Mouse (Mus musculus): ENCODE measurements around the gene 4932438H23Rik.
"Not testable (repeated sequence)": the region's sequence is repeated elsewhere in the genome, so short reads cannot be mapped to it uniquely, and the experiment has no call there.

The 4932438H23Rik gene

DNA sequence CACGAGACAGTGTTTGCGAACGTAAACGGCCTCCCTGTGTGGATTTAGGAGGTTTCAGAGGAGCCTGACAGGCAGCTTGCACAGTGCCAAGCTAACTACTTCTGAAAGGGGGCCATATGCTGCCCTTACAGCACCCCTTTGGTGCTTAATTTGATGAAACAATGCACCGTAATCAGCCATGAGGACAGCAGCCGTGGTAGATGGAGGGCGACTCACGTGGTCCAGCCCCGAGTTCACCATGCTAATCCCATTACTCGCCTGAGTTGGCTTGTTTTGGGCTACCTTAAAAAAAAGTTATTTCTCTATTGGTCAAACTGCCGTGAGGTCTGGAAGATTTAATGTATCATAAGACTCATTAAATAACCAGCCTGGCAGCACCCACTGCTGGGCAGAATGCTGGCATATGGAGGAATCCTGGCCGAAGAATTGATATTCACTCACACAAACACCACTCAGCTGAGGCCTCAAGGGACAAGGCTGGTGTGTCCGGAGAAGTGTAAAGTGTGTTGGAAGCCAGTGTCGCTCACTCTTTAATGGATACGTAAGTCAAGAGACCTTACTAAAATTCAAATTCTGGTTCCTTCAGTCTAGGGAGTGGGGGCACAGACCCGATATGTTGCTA lies 4.6 kb upstream of the 4932438H23Rik start:
- peak in 1 of 2 experiments; percentile 21 for DNase-seq (ENCODE audit: low spot score in 2 of 2)

DNA sequence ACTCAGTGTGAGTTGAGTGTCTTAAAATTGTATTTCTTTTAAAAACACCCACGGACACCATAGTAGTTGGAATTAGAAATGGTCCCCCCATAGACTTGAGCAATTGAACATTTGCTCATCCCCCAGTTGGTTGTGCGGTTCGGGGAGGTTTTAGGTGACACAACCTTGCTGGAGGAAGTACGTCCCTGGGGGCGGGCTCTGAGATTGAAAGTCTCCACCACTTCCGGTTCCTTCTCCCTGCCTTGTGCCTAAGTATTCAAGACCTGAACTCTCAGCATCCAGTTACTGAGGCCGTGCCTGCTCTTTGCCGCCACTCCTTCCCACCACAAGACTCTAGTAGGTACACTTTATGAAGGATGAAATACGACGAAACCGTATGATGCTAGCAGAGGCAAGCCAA lies 2.9 kb upstream of the 4932438H23Rik start:
- DNase-seq (ENCODE audit: low spot score in 2 of 2), result no peak

DNA sequence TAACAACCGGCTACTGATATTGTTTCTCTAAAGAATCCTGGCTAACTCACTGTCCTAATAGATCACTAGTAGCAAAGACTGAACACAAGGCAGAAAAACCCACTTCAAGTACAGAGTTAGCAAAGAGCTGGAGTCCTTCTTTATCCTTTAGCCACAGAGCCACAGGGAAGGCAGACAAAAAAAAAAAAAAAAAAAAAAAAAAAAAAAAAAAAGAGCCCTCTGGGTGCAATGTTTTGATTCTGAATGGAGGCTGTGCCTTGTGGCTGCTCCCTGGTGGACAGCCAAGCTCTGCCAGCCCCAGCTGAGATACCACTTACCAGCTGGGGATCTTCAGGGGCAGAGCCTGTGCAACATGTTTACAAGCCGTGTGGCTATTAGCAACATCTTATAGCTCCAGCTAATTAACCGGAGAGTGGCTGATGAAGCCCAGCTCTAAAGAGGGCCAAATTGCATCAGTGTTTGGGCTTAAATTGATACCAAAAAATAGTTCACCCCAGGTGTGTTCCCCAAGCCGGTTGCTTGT lies 2.1 kb upstream of the 4932438H23Rik start:
- no peak for DNase-seq (ENCODE audit: low spot score in 2 of 2)

DNA sequence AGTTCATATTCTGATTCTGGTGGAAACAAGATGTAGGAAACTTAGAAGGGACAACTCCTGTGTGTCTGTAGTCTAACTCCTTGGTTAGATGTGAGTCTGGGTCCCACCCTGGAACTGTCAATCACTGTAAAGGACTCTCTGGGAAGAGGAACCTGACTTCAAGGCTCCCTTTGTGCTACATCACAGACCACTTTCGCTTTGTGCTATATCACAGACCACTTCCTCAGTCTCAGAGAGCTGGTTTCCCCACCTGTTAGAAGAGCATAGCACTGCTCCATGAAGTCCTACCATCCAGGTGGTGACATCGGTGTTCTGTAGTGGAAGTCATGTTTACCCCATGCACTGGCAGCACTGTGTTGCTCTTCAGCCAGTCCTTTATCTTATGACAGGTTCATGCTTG lies 1.1 kb upstream of the 4932438H23Rik start:
- no peak for DNase-seq (ENCODE audit: low spot score in 2 of 2)

DNA sequence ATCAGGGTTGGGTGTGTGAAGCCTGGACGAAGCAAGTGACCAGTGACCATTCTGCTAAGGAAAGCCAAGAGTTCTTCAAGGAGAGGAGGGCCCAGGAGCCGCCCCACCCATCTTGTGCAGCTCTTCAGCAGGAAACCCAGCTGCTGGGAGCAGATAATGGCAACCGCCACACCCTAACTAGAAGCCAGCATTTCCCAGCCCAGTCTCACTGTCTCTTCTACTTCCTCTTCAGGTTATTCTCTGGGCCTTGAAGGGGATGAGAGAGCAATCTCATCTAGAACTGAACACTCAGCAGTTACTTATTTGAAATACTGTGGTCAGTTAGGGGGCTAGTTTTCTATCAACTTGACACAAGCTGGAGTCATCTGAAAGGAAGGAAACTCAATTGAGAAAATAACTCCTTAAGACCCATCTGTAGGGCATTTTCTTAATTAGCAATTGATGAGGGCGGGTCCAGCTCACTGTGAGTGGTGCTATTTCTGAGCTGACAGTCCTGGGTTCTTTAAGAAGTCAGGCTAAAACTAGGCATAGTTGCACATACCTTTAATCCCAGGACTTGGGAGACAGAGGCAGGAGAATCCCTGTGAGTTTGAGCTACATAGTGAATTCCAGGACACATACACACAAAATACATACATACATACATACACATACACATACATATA lies 8.1 kb downstream of the 4932438H23Rik start:
- DNase-seq (ENCODE audit: low spot score in 2 of 2), result no peak

DNA sequence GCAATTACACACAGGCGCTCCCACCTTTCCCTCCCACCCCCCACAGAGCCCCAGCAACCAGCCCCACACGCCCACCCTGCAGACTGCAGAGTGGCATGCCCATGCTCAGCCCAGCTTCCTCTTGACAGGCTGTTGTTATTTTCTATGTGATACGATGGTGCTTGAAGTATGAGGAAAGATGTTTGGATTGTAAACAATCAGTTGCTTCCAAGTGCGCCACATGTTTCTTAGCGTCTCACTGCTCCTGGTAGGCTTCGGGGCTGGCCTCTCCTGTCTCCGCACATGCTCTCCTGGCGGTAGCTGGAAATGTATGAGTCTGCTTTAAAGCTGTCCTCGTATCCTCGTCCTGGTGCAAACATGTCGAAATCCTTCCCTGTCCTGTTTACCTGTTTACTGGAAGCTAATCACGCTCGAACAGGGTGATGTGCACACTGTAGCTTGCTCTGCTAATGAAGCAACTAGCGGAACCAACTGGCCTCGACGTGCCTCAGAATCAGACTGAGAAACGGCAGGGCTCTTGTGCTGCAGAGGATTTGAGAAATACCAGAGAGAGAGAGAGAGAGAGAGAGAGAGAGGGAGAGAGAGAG lies 9.6 kb downstream of the 4932438H23Rik start:
- DNase-seq (ENCODE audit: low spot score in 2 of 2), result no peak

DNA sequence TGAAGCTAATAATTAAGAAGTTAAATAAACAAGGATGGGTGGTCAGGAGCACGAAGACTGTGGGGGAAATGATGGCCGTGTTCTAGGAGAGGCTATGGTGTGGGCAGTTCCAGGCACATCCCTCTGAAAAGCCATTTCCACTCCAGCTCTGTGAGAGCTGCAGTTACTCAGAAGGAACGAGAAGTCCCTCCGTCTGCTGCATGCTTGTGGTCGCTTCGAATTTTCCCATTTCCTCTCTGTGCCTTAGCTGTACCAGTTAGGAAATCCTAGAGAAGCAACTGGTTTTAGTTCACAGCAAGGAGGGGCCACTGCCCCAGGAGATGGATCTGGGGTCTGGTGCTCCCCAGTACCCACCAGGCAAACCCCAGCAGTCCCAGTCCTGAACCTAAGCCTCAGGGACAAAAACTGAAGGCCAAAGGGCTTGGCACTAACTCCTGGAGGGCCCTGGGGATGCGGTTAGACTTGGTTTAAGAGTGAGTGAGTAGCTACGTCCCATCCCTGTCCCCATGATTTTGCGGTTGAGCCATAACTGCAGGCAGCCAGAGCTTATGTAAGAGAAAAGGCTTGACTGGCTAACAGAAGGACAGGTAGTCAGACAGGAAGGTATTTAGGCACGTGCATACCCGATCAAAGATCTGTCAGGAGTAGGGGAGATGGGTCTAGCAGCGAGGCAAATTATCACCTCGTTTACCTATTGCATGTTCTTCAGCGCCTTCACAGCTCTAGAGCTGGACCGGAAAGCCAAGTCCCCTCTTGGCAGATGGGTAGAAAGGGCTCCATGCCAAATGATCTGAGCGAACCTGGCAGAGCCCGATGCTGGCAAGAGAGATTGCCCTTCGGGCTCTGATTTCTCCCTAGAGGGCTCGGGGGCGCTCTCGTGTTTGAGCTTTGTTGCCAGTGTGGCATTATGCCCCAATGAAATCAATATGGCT lies 10.3 kb downstream of the 4932438H23Rik start:
- peak in 1 of 2 experiments; percentile 86 for DNase-seq (ENCODE audit: low spot score in 2 of 2)

DNA sequence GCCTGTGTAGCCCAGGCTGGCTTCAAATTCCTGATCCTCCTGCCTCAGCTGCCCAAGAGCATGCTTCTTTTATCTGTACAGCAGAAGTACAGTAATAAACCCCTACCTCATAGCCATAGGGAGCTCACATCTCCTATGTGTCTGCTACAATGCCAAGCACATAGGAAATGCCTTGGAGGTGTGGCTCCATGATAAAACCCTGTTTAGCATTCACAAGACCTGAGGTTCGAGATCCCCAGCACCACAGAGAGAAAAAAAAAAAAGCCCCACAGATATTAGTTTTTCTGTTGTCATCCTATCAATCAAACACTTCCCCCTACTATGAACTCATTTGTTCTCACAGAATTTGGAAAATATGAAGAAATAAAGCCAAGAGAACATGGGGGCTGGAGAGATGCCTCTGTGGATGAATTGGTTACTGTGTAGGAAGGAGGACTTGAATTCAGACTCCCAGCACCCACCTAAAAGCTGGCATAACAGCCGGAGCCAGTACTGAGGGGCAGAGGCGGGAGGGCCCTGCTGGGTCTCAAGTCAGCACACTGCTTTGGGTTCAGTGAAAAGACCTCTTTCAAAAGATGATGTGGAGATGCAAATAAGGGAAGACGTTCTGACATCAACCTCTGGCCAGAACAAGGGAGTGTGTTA lies 11.8 kb downstream of the 4932438H23Rik start:
- DNase-seq (ENCODE audit: low spot score in 2 of 2), result no peak

DNA sequence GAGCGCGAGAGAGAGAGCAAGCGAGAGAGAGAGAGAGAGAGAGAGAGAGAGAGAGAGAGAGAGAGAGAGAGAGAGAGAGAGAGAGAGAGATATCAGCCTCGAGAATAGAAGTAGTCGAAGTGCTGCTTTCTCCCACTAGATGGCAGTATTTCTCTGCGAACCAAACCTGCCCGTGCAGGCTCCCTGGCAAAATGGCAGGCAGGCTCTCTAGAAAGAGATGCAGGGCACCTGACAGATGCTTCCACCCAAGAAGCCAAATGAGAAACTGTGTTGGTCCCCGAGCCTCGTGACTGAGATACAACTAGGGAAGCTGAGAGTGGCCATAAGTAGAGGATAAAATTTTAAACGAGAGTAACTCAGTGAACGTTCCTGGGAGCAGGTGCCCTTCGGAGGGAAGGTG lies 13.4 kb downstream of the 4932438H23Rik start:
- peak; percentile 61 to 82 for DNase-seq (ENCODE audit: low spot score in 2 of 2)

DNA sequence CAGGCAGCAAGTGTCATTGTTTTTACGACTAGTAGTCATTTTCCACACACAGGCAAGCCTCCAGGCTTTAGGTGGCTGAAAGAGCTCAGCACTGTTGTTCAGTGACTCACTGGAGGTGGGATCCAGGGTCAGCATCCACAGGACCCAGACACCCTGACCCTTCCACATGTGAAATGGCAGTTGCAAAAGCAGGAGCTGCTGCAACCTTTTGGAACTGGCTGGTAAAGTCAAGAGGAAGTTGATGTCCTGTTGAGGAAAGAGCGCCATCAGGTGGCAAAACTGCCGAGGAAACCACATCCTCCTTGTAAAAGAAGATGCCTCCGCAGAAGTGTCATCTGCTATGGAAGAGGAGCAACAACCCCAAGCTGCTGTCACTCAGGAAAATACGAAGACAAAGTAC lies 18.7 kb downstream of the 4932438H23Rik start:
- peak in 1 of 2 experiments; percentile 21 for DNase-seq (ENCODE audit: low spot score in 2 of 2)

DNA sequence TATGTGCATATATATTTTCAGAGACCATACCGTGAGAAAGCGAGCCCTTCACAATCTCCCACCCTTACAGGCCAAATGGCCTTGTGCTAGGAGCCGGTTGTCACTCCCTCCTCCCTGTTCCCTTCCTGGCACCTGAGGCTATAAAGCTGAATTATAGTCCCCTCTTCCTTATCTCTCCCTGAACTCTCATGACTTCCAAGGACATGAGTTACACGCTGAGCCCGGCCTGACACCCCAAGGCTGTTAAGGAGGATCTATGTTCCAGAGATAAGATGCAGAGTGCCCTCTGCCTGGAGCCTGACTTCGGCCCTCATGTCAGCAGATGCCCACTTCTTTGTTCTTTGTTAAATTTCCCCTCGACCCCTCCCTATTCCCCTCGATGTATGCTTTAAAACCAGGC lies 19.5 kb downstream of the 4932438H23Rik start:
- not testable (repeated sequence) for DNase-seq (ENCODE audit: low spot score in 2 of 2)

DNA sequence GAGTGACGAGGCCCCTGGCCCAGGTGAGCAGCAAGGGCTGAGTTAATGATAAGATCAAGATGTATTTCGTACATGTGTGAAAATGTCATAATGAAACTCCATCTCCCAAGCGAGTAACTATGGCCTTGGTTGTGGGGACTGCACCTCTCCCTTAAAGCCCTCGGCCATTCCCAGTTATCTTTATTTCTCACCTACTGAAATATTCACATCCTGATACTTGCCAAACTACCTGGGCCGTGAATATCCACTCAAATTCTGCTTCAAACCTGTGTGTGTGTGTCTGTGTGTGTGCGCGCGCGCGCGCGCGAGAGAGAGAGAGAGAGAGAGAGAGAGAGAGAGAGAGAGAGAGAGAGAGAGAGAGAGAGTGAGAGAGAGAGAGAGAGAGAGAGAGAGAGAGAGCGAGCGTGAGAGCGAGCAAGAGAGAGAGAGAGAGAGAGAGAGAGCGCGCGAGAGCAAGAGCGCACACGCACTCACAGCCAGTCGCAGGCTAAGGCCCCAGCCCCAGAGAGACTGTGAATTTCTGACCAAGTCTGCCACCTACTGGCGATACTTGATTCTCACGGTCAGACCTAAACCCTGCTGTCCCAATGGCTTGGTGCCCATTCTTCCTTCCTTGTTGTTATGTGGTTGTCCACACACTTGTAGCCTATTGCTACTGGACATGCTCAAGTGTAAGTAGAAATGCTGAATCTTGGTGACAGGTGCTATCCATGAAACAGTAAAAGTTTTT lies 21.6 kb downstream of the 4932438H23Rik start:
- peak; percentile 81 to 94 for DNase-seq (ENCODE audit: low spot score in 2 of 2)

DNA sequence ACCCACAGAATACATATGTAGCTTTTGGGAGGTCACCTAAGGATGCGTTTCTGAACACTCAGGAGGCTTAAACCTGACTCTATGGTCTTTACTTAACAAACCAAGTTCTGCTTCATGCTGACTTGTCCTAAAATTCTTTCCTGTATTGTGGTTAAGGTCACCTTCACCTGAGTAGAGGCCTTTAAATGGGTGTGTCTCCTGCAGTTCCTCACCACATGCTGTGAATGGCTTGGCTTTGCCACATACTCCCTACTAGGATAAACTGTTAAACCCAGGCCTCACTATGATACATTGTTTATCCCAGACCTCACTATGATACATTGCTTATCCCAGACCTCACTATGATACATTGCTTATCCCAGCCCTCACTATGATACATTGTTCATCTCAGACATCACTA lies 22.7 kb downstream of the 4932438H23Rik start:
- no peak for DNase-seq (ENCODE audit: low spot score in 2 of 2)

DNA sequence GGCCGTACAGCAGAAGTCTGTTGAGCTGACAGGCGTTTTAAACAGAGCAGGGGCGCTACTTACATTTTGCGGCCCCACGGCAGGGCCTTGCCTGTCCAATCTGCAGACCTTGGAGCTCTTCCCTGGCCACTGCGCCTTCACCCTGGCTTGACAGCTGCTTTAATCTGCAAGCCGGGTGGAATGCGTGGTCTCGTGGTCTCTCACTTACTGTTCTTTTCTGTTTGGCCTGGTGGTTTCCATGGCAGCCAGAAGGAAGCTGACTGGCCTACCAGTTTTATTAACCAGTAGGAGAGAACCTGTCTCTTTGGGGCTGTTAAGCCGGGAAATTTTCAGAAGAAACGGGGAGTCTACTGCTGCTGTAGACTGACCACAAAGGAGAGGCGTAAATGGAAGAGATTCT lies 26.0 kb downstream of the 4932438H23Rik start:
- DNase-seq (ENCODE audit: low spot score in 2 of 2), result peak in 1 of 2 experiments; percentile 26

DNA sequence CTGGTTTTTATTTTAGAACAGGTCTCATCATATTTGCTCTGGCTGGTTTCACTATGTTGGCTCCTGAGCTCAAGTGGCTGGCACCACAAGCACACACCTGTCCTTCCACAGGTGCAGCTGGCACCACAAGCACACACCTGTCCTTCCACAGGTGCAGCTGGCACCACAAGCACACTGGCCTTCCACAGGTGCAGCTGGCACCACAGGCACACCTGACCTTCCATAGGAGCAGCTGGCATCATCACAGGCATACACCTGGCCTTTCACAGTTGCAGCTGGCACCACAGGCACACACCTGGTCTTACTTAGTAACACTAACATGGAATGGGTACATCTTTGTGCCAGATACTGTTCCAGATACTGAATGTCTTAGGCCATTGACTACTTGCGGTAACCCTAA lies 27.8 kb downstream of the 4932438H23Rik start:
- DNase-seq (ENCODE audit: low spot score in 2 of 2), result no peak

DNA sequence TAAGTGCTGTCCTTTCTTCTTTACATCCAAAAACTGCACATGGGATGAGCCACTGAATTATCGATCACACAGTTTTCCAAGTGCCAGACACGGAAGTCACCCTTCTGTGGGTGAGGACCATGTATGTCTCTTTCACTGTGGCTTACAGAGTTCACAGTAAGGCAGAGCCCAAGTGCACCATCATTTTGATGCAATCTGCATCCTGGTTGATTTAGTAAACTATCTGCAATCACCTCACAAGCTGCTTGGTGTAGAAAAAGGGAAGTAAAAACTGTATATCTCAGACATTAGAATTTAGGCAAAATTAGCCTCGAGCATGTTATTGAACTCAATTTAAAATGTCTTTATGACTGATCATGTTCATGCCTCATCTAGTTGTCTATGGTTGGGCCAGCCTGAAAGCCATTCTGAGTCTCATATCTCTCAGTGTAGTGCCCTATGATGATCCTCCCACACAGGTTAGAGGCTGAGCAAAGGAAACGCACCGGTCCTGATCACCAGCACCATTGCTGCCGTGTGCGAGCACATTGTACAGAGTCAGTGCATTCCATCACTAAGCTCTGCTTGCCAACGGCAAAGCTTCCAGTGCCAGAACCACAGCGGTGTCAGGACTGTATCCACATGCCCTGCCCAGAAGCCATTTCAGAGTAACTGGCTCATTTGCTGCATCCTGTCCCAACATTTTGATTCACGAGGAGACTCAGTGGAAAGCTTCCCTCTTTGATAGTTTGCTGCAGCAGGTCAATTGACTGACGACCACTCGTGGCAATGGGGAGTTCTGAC lies 30.1 kb downstream of the 4932438H23Rik start:
- no peak for DNase-seq (ENCODE audit: low spot score in 2 of 2)

DNA sequence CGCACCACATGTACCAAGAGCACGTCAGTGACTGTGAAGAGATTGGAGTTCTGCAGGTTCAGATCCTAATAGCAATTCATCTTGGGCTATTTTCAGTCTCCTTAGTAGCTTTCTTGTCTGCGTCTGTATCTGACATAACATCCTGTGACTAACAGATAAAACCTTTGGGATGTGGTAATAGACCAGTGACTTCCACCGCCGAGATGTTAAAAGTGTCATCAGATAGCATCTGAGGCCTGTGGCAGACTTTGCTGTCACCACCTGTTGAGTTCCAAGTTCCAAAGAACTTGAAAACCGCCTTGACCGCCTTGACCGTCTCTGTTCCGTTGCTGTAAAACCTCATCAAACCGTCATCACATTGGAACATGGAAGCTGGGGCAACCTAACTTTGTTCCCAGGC lies 31.1 kb downstream of the 4932438H23Rik start:
- DNase-seq (ENCODE audit: low spot score in 2 of 2), result no peak

DNA sequence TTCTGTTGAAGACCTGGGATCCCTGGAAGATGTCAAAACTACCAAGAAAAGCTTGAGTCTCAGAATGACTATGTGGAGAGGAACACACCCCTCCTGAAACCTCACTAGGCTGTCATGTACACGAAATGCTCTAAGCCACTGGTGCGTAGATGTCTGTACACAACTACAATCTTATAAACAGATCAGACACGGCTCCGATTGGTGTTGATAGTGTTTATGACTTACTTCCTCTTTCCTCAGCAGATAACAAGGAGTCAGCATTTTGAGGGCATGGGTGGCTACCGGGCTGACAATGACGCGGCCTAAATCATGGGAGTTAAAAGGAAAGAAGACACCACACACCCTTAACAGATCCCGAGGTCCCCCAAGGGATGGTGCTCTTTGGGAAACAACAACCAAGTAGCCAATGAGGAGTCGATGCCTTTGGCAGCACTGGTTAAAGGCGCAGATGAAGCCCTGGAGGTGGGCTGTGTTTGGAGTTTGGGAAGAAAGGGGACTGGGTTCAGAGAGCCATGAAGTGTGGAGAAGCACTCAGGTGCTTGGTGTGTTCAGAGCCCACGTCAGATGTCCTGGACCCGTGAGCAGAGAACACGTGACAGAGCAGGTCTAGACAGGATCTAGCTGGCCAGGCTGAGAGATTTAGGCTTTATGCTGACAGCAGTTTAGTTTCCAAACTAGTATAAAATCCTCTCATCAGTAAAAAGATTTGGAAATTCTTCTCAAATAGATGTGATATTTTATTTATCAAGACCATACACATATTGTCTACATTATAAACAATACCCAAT lies 33.2 kb downstream of the 4932438H23Rik start:
- no peak for DNase-seq (ENCODE audit: low spot score in 2 of 2)

DNA sequence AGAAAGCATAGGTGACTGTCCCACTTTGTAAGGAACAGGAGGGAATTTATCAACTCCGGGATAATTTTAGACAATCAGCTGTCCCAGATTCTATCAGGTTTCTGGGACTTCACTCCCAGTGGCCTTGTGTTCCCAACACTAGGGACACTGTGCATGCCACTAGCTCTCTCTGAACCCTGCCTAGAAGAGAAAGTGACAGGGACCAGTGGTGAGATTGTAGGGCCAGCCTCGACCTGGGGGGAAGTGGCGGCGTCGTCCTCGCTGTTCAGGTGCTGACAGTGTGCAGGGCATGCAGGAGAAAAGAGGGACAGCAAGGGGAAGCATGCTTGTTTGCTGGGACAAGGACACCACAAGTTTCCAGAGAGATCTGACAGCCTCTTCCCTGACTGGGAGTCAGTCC lies 37.2 kb downstream of the 4932438H23Rik start:
- DNase-seq (ENCODE audit: low spot score in 2 of 2), result no peak

Data from cerebellum, postnatal 4 days (tissue).